Mouse (Mus musculus) E14TG2a.4 (cell line): ENCODE results near the gene Timeless.

Experiments used
- CTCF ChIP-seq: conservative IDR thresholded peaks from 2 replicates; pipeline ENCODE4 v1.5.1; 2014; ENCODE audit warnings: low read length
- NANOG ChIP-seq: IDR thresholded peaks from 2 replicates; pipeline ENCODE4 v1.6.1; 2014; ENCODE audit warnings: borderline replicate concordance, low read length, mixed read lengths
- POU5F1 ChIP-seq: IDR thresholded peaks from 2 replicates; pipeline ENCODE4 v1.6.1; 2014; ENCODE audit warnings: low read length, borderline replicate concordance

DNA sequence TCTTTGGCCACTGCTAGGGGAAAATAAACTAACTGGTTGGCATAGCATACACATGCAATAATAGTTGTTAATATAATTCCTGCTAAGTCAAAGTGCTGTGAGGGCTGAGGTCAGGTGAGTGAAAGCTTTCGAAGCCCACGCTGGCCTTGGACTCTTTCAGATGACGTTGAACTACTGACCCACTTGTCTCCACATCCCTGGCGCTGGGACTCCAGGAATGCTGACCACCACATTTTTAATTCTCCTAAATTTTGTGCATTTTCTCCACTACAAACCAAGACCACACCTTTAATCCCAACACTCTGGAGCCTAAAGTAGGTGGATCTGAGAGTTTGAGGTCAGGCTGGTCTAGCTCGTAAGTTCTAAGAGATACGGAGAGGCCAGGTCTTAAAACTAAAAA lies 38.8 kb upstream of the Timeless start:
- TF ChIP-seq CTCF (no peak), NANOG (no peak), POU5F1 (no peak)
